Mouse (Mus musculus) left cerebral cortex, postnatal 10 days (tissue): ENCODE measurements around the gene Ndufaf4. TPM values are rescaled to one million over a fixed set of nuclear protein-coding genes. Genes with fewer than 3 reads are reported as not detected.

Source experiments
- total RNA-seq, 2 experiments: library from RNA; stranded (reverse); gene quantifications; 2 replicates each; pipeline ENCODE4 v1.2.3; 2021

Gene Ndufaf4
- total RNA-seq, 2 experiments from 2014 or later = 31.5 to 32.3 TPM

Other genes starting within 250 kb of the Ndufaf4 start
- 10 to 100 TPM; 16.5 to 17.5 TPM for gene Klhl32, start 47.0 kb upstream of the Ndufaf4 start, total RNA-seq
- 10 to 100 TPM; 27.7 to 29.5 TPM for gene Gpr63, start 68.3 kb downstream of the Ndufaf4 start, total RNA-seq